Mouse (Mus musculus) neural tube, embryonic 11.5 days (tissue): ENCODE measurements at regions not wholly inside any gene's neighbourhood (a gene's known extent, or its start where the extent isn't known, plus 50 kb on each side); places are given as distances from the start of the nearest gene placed in this dataset.

Experiments
- ATAC-seq: fragments of 200-750 bp; cut with Nextera tagmentation; 2 replicates; pipeline ENCODE4 v1.8.0; 2017; ENCODE audit warnings: moderate number of reproducible peaks, mild to moderate bottlenecking, moderate TSS enrichment, moderate library complexity; ENCODE audit not compliant: insufficient read depth, low FRiP score, low TSS enrichment
- DNase-seq: peaks from one replicate; pipeline ENCODE4 v3.0.0-alpha.2; 2015; ENCODE audit warnings: low spot score
- H3K27ac ChIP-seq: fragments of 300-500 bp; sonication (generic); 2 replicates; pipeline ENCODE4 v1.5.1; 2014; ENCODE audit warnings: low read depth, mild to moderate bottlenecking, low read length
- H3K27me3 ChIP-seq: fragments of 300-500 bp; sonication (generic); 2 replicates; pipeline ENCODE4 v1.6.1; 2014; ENCODE audit warnings: mild to moderate bottlenecking, low read length, mixed read lengths; ENCODE audit not compliant: control insufficient read depth, insufficient read depth
- H3K36me3 ChIP-seq: fragments of 300-500 bp; sonication (generic); 2 replicates; pipeline ENCODE4 v1.6.1; 2014; ENCODE audit warnings: mild to moderate bottlenecking, low read length, moderate library complexity, mixed read lengths; ENCODE audit not compliant: control insufficient read depth, insufficient read depth
- H3K4me1 ChIP-seq: fragments of 300-500 bp; sonication (generic); 2 replicates; pipeline ENCODE4 v1.6.1; 2014; ENCODE audit warnings: low read length, mixed read lengths; ENCODE audit not compliant: control insufficient read depth, insufficient read depth
- H3K4me2 ChIP-seq: fragments of 300-500 bp; sonication (generic); 2 replicates; pipeline ENCODE4 v1.6.1; 2014; ENCODE audit warnings: low read depth, mild to moderate bottlenecking, moderate library complexity
- H3K4me3 ChIP-seq: fragments of 300-500 bp; sonication (generic); 2 replicates; pipeline ENCODE4 v1.5.1; 2014; ENCODE audit warnings: low read depth, low read length
- H3K9ac ChIP-seq: fragments of 300-500 bp; sonication (generic); 2 replicates; pipeline ENCODE4 v1.6.1; 2014; ENCODE audit warnings: mild to moderate bottlenecking, low read length
- H3K9me3 ChIP-seq: fragments of 300-500 bp; sonication (generic); 2 replicates; pipeline ENCODE4 v1.6.1; 2016; ENCODE audit warnings: low read length; ENCODE audit not compliant: control insufficient read depth
- WGBS: fragments of 180-500 bp; shearing (Covaris S2); extraction: QIAGEN DNeasy Blood & Tissue Kit; methylation state at CpG from one replicate; pipeline ENCODE4 v1.1.7; 2014; 5-methylcytosine and 5-hydroxymethylcytosine counted together

DNA sequence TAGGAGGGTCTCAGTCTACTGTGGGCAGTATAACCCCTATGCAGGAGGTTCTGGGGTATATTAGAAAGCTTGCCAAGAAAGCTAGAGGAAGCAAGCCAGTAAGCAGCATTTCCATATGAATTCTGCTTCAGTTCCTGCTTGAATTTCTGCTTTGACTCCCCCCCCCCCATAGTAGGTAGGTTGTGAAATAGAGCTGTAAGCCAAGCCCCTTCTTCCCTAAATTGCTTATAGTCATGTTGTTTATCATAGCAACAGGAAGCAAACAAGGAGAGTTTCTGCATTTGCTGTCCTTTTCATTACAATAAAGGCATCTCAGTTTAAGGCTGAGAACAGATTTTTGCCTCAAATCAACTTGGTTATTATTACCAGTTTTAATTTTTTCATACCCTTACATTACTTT, 524.0 kb upstream of the Camk1g start:
- H3K4me2 ChIP-seq = no peak overlapping the region
- no peak overlapping the region for H3K4me3 ChIP-seq
- ATAC-seq (no peak), DNase-seq (no peak)
- no peaks in the 10 kb centered on the region for H3K36me3 ChIP-seq
- H3K27me3 ChIP-seq = no peaks in the 10 kb centered on the region
- H3K9ac ChIP-seq = no peak overlapping the region
- no peaks in the 10 kb centered on the region for H3K4me1 ChIP-seq
- no peak overlapping the region for H3K27ac ChIP-seq
- H3K9me3 ChIP-seq = no peaks in the 10 kb centered on the region

DNA sequence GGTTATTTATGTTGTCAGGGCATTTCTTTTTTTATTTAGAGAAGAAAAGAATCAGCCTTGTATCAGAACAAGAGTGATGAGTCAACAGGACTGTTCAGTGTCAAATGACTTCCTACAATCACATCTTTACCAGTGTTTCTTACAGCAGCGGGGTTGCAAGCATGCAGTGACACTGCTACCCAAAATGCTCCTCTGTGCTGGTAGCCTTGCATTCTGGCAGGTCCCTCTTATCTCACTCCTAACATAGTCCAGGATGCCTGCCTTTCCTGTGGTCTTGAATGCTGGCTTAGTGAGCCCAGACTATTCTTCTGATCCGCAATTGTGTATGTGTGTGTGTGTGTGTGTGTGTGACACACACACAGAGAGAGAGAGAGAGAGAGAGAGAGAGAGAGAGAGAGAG, 506.4 kb upstream of the Camk1g start:
- DNase-seq (no peak), ATAC-seq (no peak)
- Histone ChIP-seq H3K4me1 (no peaks in the 10 kb centered on the region), H3K9me3 (no peaks in the 10 kb centered on the region), H3K27me3 (no peaks in the 10 kb centered on the region), H3K36me3 (no peaks in the 10 kb centered on the region), H3K4me2 (no peak overlapping the region), H3K4me3 (no peak overlapping the region), H3K27ac (no peak overlapping the region), H3K9ac (no peak overlapping the region)
- 80% methylated on average over 2 of the region's 2 CpGs for WGBS

DNA sequence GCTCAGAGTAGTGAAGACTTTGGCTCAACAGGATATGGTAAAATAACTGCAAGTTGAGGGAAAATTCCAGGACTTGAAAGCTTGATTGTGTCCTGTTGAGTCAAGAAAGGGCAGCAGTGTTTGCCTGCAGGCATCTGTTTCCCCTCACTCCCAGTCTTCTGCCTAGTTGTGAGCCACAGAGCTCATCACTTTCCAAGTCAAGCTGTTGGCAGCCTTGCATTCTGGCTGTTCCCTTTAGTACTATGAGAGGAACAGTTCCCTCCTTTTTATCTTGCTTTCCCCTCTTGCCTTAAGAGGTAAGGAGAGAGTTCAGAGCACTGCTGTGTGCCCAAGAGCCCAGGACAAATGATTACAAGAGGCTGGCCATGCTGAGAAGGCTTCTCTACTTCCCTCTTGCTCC, 506.0 kb upstream of the Camk1g start:
- H3K9me3 ChIP-seq = no peaks in the 10 kb centered on the region
- no peak for DNase-seq
- H3K4me1 ChIP-seq = no peaks in the 10 kb centered on the region
- no peaks in the 10 kb centered on the region for H3K27me3 ChIP-seq
- no peak overlapping the region for H3K4me3 ChIP-seq
- H3K4me2 ChIP-seq = no peak overlapping the region
- H3K27ac ChIP-seq = no peak overlapping the region
- H3K9ac ChIP-seq = no peak overlapping the region
- no peak for ATAC-seq
- H3K36me3 ChIP-seq = no peaks in the 10 kb centered on the region

DNA sequence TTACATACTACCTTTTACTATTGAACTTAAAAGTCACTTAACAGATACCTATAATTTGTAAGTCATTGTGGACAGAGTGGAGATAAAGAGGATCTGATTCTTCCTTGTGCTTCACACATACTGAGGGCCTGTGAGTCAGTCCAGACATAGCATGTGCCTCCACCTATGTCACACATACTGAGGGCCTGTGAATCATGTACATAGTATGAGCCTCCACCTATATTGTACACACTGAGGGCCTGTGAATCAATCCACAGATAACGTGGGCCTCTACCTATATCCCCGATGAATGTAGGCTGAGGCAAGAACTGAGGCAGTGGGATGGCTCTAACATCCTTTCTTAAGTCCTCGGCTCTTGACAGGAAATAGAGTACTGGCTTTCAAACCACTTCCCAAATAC, 505.2 kb upstream of the Camk1g start:
- Histone ChIP-seq H3K4me2 (no peak overlapping the region), H3K27me3 (no peaks in the 10 kb centered on the region), H3K9ac (no peak overlapping the region), H3K36me3 (no peaks in the 10 kb centered on the region), H3K9me3 (no peaks in the 10 kb centered on the region), H3K4me1 (no peaks in the 10 kb centered on the region), H3K27ac (no peak overlapping the region), H3K4me3 (no peak overlapping the region)
- no peak for DNase-seq
- 84% methylated on average over 3 of the region's 3 CpGs for WGBS
- no peak for ATAC-seq

DNA sequence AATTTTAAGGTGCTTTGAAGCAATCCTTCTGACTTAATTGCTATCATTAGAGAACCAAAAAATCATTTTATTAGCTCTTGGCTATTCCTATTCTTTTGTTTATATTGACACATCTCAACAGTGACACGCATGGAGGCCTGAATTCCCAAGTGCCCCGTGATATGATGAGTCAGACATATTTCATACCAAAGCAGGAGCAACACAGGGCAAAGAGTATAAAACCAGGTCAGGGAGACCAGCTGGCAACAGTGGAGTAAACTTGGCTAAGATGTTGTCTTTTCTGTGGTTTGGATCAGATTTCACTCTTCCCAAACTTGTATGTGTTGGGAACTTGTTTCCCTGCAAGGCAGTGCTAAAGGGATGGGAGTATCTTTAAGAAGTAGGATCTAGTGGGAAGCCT, 500.6 kb upstream of the Camk1g start:
- H3K4me3 ChIP-seq = no peak overlapping the region
- no peak overlapping the region for H3K27ac ChIP-seq
- H3K9ac ChIP-seq = no peak overlapping the region
- ATAC-seq (no peak), DNase-seq (no peak)
- H3K4me1 ChIP-seq = no peaks in the 10 kb centered on the region
- no peaks in the 10 kb centered on the region for H3K36me3 ChIP-seq
- H3K4me2 ChIP-seq = no peak overlapping the region
- H3K9me3 ChIP-seq = no peaks in the 10 kb centered on the region
- no peaks in the 10 kb centered on the region for H3K27me3 ChIP-seq
- WGBS = 79% methylated on average over 2 of the region's 2 CpGs

DNA sequence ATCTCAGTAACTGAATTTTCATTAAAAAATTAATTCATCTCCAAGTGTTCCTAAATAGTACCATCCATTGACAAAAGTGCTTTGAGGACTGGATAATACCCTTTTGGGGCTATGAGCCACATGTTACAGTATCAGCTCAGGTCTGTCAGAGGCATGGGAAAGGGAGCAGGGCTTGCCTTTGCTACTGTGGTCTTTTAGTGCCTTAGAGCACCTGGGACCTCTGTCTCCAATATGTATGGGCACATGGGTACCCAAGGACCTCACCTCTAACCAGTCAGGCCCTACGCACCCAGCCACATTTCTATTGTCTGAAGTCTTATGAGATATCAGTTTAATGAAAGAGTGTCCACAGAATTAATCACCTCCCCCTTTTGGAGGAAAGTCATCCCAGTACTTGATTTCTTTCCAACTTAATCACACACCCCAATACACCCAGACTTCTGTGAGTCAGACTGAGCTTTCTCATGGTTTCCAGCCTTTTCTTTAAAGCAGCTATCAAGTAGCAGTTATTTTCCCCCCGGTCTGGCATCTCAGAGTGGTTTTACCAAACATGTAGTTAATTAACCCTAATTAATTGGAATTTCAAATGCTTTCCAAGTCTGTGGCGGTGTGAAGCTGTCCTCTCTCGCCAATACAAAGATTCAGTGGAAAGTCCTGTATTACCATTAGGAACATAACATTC, 498.7 kb upstream of the Camk1g start:
- 90% methylated on average over 4 of the region's 4 CpGs for WGBS
- Histone ChIP-seq H3K27ac (no peak overlapping the region), H3K4me2 (no peak overlapping the region), H3K9me3 (no peaks in the 10 kb centered on the region), H3K4me1 (no peaks in the 10 kb centered on the region), H3K9ac (no peak overlapping the region), H3K4me3 (no peak overlapping the region), H3K36me3 (no peaks in the 10 kb centered on the region), H3K27me3 (no peaks in the 10 kb centered on the region)
- ATAC-seq = no peak
- DNase-seq = no peak

DNA sequence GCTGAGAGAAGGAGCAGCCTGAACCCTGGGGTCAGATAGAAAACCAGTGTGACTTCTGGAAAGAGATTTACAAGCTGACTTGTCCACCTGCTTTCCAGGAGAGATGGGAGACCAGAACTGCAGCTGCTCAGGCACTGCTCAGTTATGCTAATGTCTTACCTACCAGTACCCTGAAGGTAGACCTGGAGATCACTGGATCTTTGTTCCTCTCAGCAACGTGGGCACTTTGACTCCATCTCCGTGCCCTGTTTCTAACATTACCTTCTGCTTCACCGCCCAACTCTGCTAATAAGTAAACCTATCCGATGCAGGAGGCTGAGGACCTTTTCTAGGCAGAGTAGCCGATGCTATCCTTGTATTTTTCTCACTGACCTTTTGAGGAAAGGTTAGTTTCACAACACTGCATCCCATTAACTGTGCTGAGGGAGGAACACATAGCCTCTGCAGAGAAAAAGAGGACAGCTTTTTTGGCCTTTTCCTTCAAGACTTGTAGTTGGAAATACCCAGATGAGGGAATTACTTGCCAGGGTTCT, 490.7 kb upstream of the Camk1g start:
- Histone ChIP-seq H3K9ac (no peak overlapping the region), H3K9me3 (no peaks in the 10 kb centered on the region), H3K4me3 (no peak overlapping the region), H3K27me3 (no peaks in the 10 kb centered on the region), H3K4me2 (no peak overlapping the region), H3K4me1 (0 out of 2 replicates have a peak, but pooled peaks cover 4% of the 10 kb centered on the region), H3K27ac (no peak overlapping the region), H3K36me3 (no peaks in the 10 kb centered on the region)
- no peak for DNase-seq
- ATAC-seq = no peak
- WGBS = 73% methylated on average over 5 of the region's 5 CpGs

DNA sequence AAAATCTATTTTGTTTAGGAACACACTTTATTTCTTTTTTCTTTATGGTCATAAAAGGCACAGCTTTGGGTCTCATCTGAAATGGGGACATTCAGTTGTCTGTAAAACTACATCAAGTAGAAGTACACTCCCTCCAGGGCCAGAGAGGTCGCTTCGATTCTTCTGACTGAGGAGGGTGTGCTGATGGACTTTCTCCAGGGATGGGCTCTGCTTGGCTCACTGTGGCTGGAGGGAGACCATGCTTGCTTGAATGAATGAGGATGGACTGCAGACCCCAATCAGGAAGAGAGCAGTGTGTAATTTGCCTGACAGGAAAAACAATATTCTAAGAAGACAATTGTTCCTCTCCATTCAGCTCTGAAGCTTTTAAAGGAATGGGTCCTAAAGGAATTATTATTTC, 490.3 kb upstream of the Camk1g start:
- no peak overlapping the region for H3K9ac ChIP-seq
- DNase-seq = no peak
- H3K4me1 ChIP-seq = 0 out of 2 replicates have a peak, but pooled peaks cover 4% of the 10 kb centered on the region
- ATAC-seq = no peak
- no peak overlapping the region for H3K4me2 ChIP-seq
- H3K9me3 ChIP-seq = no peaks in the 10 kb centered on the region
- no peak overlapping the region for H3K4me3 ChIP-seq
- no peaks in the 10 kb centered on the region for H3K36me3 ChIP-seq
- no peaks in the 10 kb centered on the region for H3K27me3 ChIP-seq
- H3K27ac ChIP-seq = no peak overlapping the region
- 36% methylated on average over 2 of the region's 2 CpGs for WGBS

DNA sequence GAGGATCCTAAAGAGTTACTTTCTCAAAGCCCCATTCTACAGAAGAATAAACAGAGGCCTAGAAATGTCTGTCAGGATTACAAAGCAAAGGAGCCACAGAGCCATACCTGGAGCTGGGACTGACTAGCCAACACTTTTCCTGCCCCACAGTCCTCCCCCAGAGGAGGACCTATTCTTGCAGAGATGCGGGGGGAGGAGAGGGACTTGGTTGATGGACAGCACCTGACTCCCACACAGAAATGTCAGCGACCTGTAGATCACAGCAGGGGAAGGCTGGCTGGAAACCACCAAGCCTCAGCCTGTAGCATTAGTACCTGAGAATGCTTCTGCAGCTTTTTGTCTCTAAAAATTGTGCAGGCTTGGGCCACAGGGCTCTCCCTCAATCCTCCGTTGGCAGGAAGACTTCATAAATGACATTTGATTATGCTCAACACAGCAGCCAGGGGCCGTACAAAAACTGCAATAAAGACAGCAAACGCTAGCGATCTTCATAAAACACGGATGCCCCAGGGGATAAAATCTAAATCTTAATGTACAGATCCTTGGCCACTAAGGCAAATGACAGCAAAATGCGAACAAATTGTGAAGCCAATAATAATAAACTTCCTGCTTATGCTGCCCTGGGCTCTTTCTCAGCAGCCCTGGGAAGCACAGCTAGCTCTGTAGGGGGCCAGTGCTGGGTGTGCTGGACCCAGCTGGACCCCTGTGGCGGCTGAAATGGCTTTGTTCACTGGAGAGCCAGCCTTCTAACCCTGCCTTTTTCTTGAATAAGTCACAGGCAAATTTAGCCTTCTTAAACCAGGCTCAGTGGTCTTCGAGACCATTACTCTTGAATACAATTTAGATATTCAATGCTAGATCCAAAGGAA, 489.4 kb upstream of the Camk1g start:
- Histone ChIP-seq H3K4me1 (0 out of 2 replicates have a peak, but pooled peaks cover 4% of the 10 kb centered on the region), H3K27ac (no peak overlapping the region), H3K4me3 (no peak overlapping the region), H3K9ac (no peak overlapping the region), H3K36me3 (no peaks in the 10 kb centered on the region), H3K9me3 (no peaks in the 10 kb centered on the region), H3K27me3 (no peaks in the 10 kb centered on the region), H3K4me2 (no peak overlapping the region)
- ATAC-seq (no peak), DNase-seq (peak; percentile 37)
- WGBS = 39% methylated on average over 10 of the region's 10 CpGs
